Mouse (Mus musculus): ENCODE measurements around the gene Myo16. TPM values are rescaled to one million over a fixed set of nuclear protein-coding genes. Genes with fewer than 3 reads are reported as not detected.

Myo16 gene
- polyA plus RNA-seq, 1 experiment from 2014 or later, result not detected

GRCm38 (mm10) chr8:10161106-10161505, 7.4 kb downstream of the Myo16 start:
- Histone ChIP-seq H3K27ac (no peak overlapping the region), H3K9me3 (replicated peaks) (no peaks in the 10 kb centered on the region), H3K4me2 (no peak overlapping the region), H3K9ac (no peak overlapping the region), H3K4me1 (replicated peaks) (no peaks in the 10 kb centered on the region), H3K4me3 (replicated peaks) (no peak overlapping the region), H3K27me3 (no peaks in the 10 kb centered on the region), H3K36me3 (no peaks in the 10 kb centered on the region)
- WGBS (ENCODE audit: insufficient replicate concordance), result 70% methylated on average over 3 of the region's 3 CpGs
- DNase-seq (no peak), ATAC-seq (ENCODE audit: low read depth) (no peak)

DNA sequence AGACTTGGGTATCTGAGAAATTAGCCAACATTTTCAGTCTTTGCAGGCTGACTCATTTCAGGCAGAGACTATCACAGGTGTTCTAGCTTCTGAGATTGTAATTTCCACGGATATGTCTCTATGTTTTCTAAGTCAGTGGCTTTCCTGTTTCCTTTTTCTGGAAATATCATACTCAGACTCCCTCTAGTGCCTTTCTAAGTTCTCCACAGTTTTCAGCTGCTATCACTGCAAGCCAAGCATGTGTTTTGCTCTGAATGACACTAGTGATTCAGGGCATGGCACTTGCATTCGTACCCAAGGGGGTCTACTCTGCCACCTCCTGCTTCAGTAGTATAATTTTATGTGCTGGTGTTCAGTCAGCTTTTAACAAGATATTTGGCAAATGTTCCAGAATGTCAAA, 11.2 kb downstream of the Myo16 start:
- ATAC-seq (ENCODE audit: low read depth) (no peak), DNase-seq (no peak)
- Histone ChIP-seq H3K9me3 (replicated peaks) (no peaks in the 10 kb centered on the region), H3K4me2 (no peak overlapping the region), H3K27me3 (no peaks in the 10 kb centered on the region), H3K36me3 (no peaks in the 10 kb centered on the region), H3K4me3 (replicated peaks) (no peak overlapping the region), H3K4me1 (replicated peaks) (no peaks in the 10 kb centered on the region), H3K9ac (no peak overlapping the region), H3K27ac (no peak overlapping the region)
- WGBS (ENCODE audit: insufficient replicate concordance), result 47% methylated on average over 2 of the region's 2 CpGs

- ATAC-seq (ENCODE audit: low read depth), result no peak
- 62% methylated on average over 4 of the region's 4 CpGs for WGBS (ENCODE audit: insufficient replicate concordance)
- Histone ChIP-seq H3K4me1 (replicated peaks) (no peaks in the 10 kb centered on the region), H3K9me3 (replicated peaks) (no peaks in the 10 kb centered on the region), H3K9ac (no peak overlapping the region), H3K27ac (no peak overlapping the region), H3K4me2 (no peak overlapping the region), H3K4me3 (replicated peaks) (no peak overlapping the region), H3K36me3 (no peaks in the 10 kb centered on the region), H3K27me3 (no peaks in the 10 kb centered on the region)
- no peak for DNase-seq
These were observed 14.6 kb downstream of the Myo16 start for GRCm38 (mm10) chr8:10168326-10168725.

- 50% methylated on average over 3 of the region's 3 CpGs for WGBS (ENCODE audit: insufficient replicate concordance)
- Histone ChIP-seq H3K9me3 (replicated peaks) (no peaks in the 10 kb centered on the region), H3K9ac (no peak overlapping the region), H3K4me2 (no peak overlapping the region), H3K36me3 (no peaks in the 10 kb centered on the region), H3K27me3 (no peaks in the 10 kb centered on the region), H3K4me1 (replicated peaks) (peaks cover 4% of the 10 kb centered on the region; the same call in 1 of the 2 replicates), H3K4me3 (replicated peaks) (no peak overlapping the region), H3K27ac (no peak overlapping the region)
- DNase-seq (no peak), ATAC-seq (ENCODE audit: low read depth) (no peak)
These were observed 16.2 kb downstream of the Myo16 start for GRCm38 (mm10) chr8:10169894-10170293.

DNA sequence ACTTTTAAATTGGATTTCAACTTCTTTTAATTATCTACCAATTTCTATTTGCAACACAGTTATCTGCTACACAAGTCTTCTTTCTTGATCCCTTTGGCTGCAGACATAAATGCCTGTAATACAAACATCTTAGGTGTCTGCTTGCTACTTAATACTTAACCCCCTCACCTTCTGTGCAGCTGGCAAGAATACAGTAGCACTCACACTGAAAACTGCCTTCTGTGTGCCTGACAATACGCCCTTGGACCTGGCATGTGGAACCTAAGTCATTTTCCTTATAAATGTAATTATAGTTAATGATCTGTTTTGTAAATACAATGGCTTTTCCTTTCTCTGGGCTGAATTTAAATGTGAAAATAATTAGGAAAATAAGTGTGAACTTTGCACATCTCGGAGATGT, 17.6 kb downstream of the Myo16 start:
- Histone ChIP-seq H3K4me3 (replicated peaks) (no peak overlapping the region), H3K4me1 (replicated peaks) (peaks cover 4% of the 10 kb centered on the region; the same call in 1 of the 2 replicates), H3K27ac (no peak overlapping the region), H3K4me2 (no peak overlapping the region), H3K36me3 (no peaks in the 10 kb centered on the region), H3K27me3 (no peaks in the 10 kb centered on the region), H3K9ac (no peak overlapping the region), H3K9me3 (replicated peaks) (no peaks in the 10 kb centered on the region)
- WGBS (ENCODE audit: insufficient replicate concordance), result 58% methylated on average over 2 of the region's 2 CpGs
- DNase-seq, result no peak
- ATAC-seq (ENCODE audit: low read depth), result no peak

- Histone ChIP-seq H3K9me3 (replicated peaks) (no peaks in the 10 kb centered on the region), H3K27ac (no peak overlapping the region), H3K9ac (no peak overlapping the region), H3K4me3 (replicated peaks) (no peak overlapping the region), H3K27me3 (no peaks in the 10 kb centered on the region), H3K36me3 (no peaks in the 10 kb centered on the region), H3K4me1 (replicated peaks) (peaks cover 4% of the 10 kb centered on the region; the same call in 1 of the 2 replicates), H3K4me2 (no peak overlapping the region)
- ATAC-seq (ENCODE audit: low read depth) (no peak), DNase-seq (no peak)
- 80% methylated on average over 3 of the region's 3 CpGs for WGBS (ENCODE audit: insufficient replicate concordance)
These were observed 18.6 kb downstream of the Myo16 start for GRCm38 (mm10) chr8:10172278-10172677.

GRCm38 (mm10) chr8:10173033-10173747, 19.5 kb downstream of the Myo16 start:
- no peaks in the 10 kb centered on the region for H3K36me3 ChIP-seq
- peaks cover 4% of the 10 kb centered on the region; the same call in 1 of the 2 replicates for H3K4me1 ChIP-seq (replicated peaks)
- no peaks in the 10 kb centered on the region for H3K9me3 ChIP-seq (replicated peaks)
- ATAC-seq (ENCODE audit: low read depth), result no peak
- H3K27ac ChIP-seq, result no peak overlapping the region
- no peaks in the 10 kb centered on the region for H3K27me3 ChIP-seq
- H3K4me2 ChIP-seq, result no peak overlapping the region
- no peak overlapping the region for H3K4me3 ChIP-seq (replicated peaks)
- WGBS (ENCODE audit: insufficient replicate concordance), result 59% methylated on average over 9 of the region's 9 CpGs
- no peak overlapping the region for H3K9ac ChIP-seq
- DNase-seq, result no peak

DNA sequence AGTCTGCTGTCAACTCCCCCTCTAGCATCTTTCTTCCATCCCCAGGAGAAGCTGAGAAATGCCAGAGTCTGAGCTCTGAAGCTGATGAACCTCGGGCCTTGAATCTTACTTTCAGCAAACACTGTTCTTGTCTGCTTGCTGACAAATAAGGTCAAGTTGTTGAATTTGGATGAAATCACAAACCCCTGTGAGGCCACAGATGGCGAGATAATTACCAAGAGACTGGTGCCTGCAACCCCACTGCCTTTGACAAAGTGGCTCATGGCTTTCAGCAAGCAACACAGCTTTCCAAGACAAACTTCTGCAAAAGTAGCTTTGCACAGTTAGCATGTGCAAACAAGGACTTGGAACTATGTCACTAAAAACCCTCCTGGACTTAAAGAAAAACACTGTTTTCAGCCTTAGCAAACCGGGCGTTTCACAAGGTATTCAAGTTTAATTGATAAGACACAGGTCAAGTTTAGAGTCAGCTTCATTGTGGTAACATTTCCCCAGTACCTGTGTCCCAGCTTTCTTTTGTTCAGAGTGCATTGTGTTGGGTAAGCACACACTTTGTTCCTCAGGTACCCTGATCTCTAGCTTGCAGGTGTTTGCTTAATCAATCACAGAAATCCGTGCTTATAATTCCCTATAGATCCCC, 20.6 kb downstream of the Myo16 start:
- 42% methylated on average over 5 of the region's 5 CpGs for WGBS (ENCODE audit: insufficient replicate concordance)
- H3K9ac ChIP-seq, result no peak overlapping the region

GRCm38 (mm10) chr8:10174841-10175680, 21.4 kb downstream of the Myo16 start:
- ATAC-seq (ENCODE audit: low read depth), result no peak
- H3K36me3 ChIP-seq, result no peaks in the 10 kb centered on the region
- H3K9ac ChIP-seq, result no peak overlapping the region
- DNase-seq, result no peak
- H3K27me3 ChIP-seq, result no peaks in the 10 kb centered on the region
- WGBS (ENCODE audit: insufficient replicate concordance), result 69% methylated on average over 7 of the region's 7 CpGs
- H3K4me1 ChIP-seq (replicated peaks), result peaks cover 4% of the 10 kb centered on the region; the same call in 1 of the 2 replicates
- no peaks in the 10 kb centered on the region for H3K9me3 ChIP-seq (replicated peaks)
- H3K4me2 ChIP-seq, result no peak overlapping the region
- no peak overlapping the region for H3K4me3 ChIP-seq (replicated peaks)
- H3K27ac ChIP-seq, result no peak overlapping the region

More for the DNA sequence above, 20.6 kb downstream of the Myo16 start:
- no peaks in the 10 kb centered on the region for H3K9me3 ChIP-seq (replicated peaks)
- no peaks in the 10 kb centered on the region for H3K36me3 ChIP-seq
- H3K27ac ChIP-seq, result no peak overlapping the region
- no peak for DNase-seq
- no peaks in the 10 kb centered on the region for H3K27me3 ChIP-seq
- H3K4me1 ChIP-seq (replicated peaks), result peaks cover 4% of the 10 kb centered on the region; the same call in 1 of the 2 replicates
- H3K4me2 ChIP-seq, result no peak overlapping the region
- no peak overlapping the region for H3K4me3 ChIP-seq (replicated peaks)
- no peak for ATAC-seq (ENCODE audit: low read depth)

- Histone ChIP-seq H3K27ac (no peak overlapping the region), H3K9me3 (replicated peaks) (no peaks in the 10 kb centered on the region), H3K27me3 (no peaks in the 10 kb centered on the region), H3K4me1 (replicated peaks) (peaks cover 4% of the 10 kb centered on the region; the same call in 1 of the 2 replicates), H3K4me2 (no peak overlapping the region), H3K4me3 (replicated peaks) (no peak overlapping the region), H3K36me3 (no peaks in the 10 kb centered on the region), H3K9ac (no peak overlapping the region)
- ATAC-seq (ENCODE audit: low read depth) (no peak), DNase-seq (no peak)
- 64% methylated on average over 4 of the region's 4 CpGs for WGBS (ENCODE audit: insufficient replicate concordance)
These were observed 22.3 kb downstream of the Myo16 start for GRCm38 (mm10) chr8:10175976-10176375.

DNA sequence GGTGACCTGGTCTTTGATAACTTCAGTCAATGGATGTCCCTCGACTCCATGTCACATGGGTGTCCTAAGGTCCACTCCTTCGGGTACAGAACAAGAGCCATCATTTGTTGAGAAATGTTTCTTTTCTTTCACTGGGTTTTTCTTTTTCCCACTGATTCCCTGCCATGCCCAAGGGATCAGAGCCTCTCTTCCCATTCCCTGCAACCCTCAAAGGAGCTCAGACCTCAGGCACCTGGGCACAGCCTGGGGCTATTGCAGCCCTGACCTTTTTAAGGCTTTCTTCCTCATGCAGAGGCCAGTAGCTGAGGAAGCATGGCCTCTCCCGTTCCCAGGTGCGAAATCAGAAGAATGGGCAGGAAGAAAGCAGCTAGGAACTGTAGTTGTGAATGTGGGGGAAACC, 23.4 kb downstream of the Myo16 start:
- no peak overlapping the region for H3K27ac ChIP-seq
- H3K4me1 ChIP-seq (replicated peaks), result peaks cover 4% of the 10 kb centered on the region; the same call in 1 of the 2 replicates
- no peak overlapping the region for H3K9ac ChIP-seq
- no peak overlapping the region for H3K4me2 ChIP-seq
- no peaks in the 10 kb centered on the region for H3K36me3 ChIP-seq
- no peak for ATAC-seq (ENCODE audit: low read depth)
- no peaks in the 10 kb centered on the region for H3K27me3 ChIP-seq
- H3K4me3 ChIP-seq (replicated peaks), result no peak overlapping the region
- 41% methylated on average over 4 of the region's 4 CpGs for WGBS (ENCODE audit: insufficient replicate concordance)
- H3K9me3 ChIP-seq (replicated peaks), result no peaks in the 10 kb centered on the region
- DNase-seq, result no peak
